Mouse (Mus musculus): Measurements from ENCODE around the gene Zgrf1.

DNA sequence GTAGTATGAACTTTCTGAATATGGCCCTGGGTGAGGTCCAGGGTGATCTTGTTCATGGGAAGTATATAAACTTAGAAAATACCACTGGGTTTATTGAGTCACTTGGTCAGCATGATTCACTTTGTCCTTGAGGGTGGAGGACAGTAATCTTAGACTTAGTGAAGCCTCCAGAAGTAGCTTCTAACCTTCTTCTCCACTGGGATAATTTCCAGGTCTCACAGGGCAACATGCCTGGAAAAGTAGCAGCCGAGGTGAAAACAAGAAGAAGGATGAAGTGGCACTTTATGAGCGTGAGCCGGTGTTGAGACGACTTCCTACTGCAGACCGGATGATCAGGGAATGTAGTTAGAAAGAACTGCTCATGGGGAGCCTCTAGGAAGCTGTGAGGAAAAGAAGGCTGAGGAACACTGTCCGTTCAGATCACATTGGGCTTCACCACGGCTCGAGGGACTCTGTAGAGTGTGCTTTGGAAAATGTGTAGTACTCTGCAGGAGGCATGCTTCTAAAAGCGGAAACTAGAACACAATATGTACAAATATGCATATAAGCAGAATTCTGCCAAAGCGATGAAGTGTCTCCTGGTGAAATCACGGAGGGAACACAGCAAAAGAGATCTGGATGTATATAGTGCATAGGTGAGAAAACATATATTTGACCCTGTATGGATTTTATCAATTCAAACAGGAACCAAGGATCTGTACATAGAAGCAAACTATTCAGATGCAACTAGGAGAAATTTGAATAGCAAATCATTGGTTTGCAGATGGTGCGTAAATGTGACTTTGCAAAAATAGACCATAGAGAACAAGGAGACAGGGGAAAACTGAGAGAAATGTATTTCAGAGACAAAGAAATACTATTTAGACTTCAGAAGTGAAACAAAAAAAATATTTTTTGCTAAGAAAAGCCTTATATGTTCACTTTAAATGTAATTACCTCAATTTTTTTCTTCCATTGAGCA lies 41.2 kb upstream of the Zgrf1 start:
- TF ChIP-seq NANOG (IDR thresholded peaks at IDR 0.05; ENCODE audit: borderline replicate concordance, low read length) (no peak), CTCF (conservative IDR thresholded peaks at IDR 0.05; ENCODE audit: low read length) (no peak), POU5F1 (IDR thresholded peaks at IDR 0.05; ENCODE audit: borderline replicate concordance, low read length) (no peak)
